Mouse (Mus musculus) heart, adult 2 months (tissue): ENCODE measurements around the gene Ilvbl. TPM values are rescaled to one million over a fixed set of nuclear protein-coding genes. Genes with fewer than 3 reads are reported as not detected.
"Not testable (repeated sequence)": the region's sequence is repeated elsewhere in the genome, so short reads cannot be mapped to it uniquely, and the experiment has no call there.

Experiments used
- DNase-seq, 2 experiments: peaks; one replicate each; pipeline ENCODE4 v3.0.0; 2021
- H3K27ac ChIP-seq: fragments of 200-600 bp; 2 replicates; pipeline ENCODE4 v1.8.1; 2022
- H3K27me3 ChIP-seq: fragments of 200-500 bp; 2 replicates; pipeline ENCODE4 v1.6.1; 2012; ENCODE audit warnings: mild to moderate bottlenecking, low read length, inconsistent platforms, mixed read lengths; ENCODE audit not compliant: control insufficient read depth, insufficient read depth
- H3K36me3 ChIP-seq: fragments of 200-500 bp; 2 replicates; pipeline ENCODE4 v1.6.1; 2012; ENCODE audit warnings: low read length, inconsistent platforms; ENCODE audit not compliant: control insufficient read depth, insufficient read depth
- H3K4me1 ChIP-seq: fragments of 200-500 bp; 2 replicates; pipeline ENCODE4 v1.6.1; 2011; ENCODE audit warnings: low read length; ENCODE audit not compliant: control insufficient read depth, insufficient read depth
- H3K4me3 ChIP-seq: fragments of 200-600 bp; 2 replicates; pipeline ENCODE4 v1.8.1; 2022
- H3K79me2 ChIP-seq: fragments of 200-500 bp; replicated peaks from 2 replicates; pipeline ENCODE4 v1.6.1; 2012; ENCODE audit warnings: mild to moderate bottlenecking, inconsistent platforms, low read length, moderate library complexity, mixed read lengths; ENCODE audit not compliant: control insufficient read depth, insufficient read depth
- H3K9ac ChIP-seq: fragments of 200-500 bp; 2 replicates; pipeline ENCODE4 v1.6.1; 2012; ENCODE audit warnings: low read depth, mild to moderate bottlenecking, control low read depth, inconsistent platforms, low read length, mixed read lengths
- CTCF ChIP-seq: fragments of 200-600 bp; IDR thresholded peaks from 2 replicates; pipeline ENCODE4 v1.8.1; 2022; ENCODE audit warnings: antibody characterized with exemption, mild to moderate bottlenecking, moderate library complexity
- EP300 ChIP-seq: fragments of 200-500 bp; IDR thresholded peaks from 2 replicates; pipeline ENCODE4 v1.6.1; 2011; ENCODE audit warnings: low read depth, low read length, control low read depth; ENCODE audit not compliant: insufficient read depth
- POLR2A ChIP-seq: fragments of 200-500 bp; IDR thresholded peaks from 2 replicates; pipeline ENCODE4 v1.6.1; 2011; ENCODE audit warnings: mild to moderate bottlenecking, low read depth, low read length, control low read depth; ENCODE audit not compliant: insufficient read depth
- WGBS: fragments of 180-500 bp; shearing (Covaris S2); methylation state at CpG from one replicate; pipeline ENCODE4 v1.1.7; 2018; 5-methylcytosine and 5-hydroxymethylcytosine counted together
- intact Hi-C: fragments of 180-260 bp; cut with DNase I; formaldehyde crosslinking; loops from one replicate; pipeline ENCODE4 v1.15.1; 2025
- microRNA-seq, 2 experiments: library from miRNA; unstranded; fragments of <30 nt; microRNA quantifications; one replicate each; pipeline ENCODE4 v1.2.0; 2021
- polyA plus RNA-seq: library from polyadenylated mRNA; depleted of rRNA; stranded (reverse); fragments of >200 nt; gene quantifications from 2 replicates; pipeline ENCODE4 v1.2.3, GENCODE M21; 2012; rRNA removed
- total RNA-seq, 2 experiments: library from RNA; stranded (reverse); gene quantifications; 2 replicates each; pipeline ENCODE4 v1.2.3; 2021

Gene Ilvbl
- total and polyA plus RNA-seq, 3 experiments: 35.4 to 48.4 (median 39.9) TPM

DNA sequence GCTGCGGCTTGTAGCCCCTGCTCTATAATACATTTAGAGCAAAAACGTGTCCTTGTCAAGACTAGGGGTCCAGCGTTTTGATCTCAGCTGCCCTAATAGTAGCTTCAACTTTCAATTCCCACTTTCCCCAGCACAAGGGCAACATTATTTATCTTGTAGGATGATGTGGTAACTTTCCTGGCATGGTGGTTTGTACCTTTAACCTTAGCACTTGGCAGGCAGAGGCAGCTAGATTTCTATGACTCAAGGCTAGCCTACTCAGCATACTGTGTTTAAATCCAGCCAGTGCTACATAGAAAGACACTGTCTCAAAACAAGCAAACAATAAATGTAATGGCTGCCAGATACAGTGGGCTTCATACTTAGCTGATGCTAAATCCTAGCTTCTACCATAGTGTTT is 33.5 kb downstream of the Ilvbl start:
- H3K79me2 ChIP-seq: no peaks in the 10 kb centered on the region
- H3K4me3 ChIP-seq: no peak overlapping the region
- no peak overlapping the region for H3K9ac ChIP-seq
- no peaks in the 10 kb centered on the region for H3K36me3 ChIP-seq
- no peaks in the 10 kb centered on the region for H3K27me3 ChIP-seq
- 66% methylated on average over 3 of the region's 3 CpGs for WGBS
- no peaks in the 10 kb centered on the region for H3K4me1 ChIP-seq
- intact Hi-C loops: no loop called here
- no peak for TF ChIP-seq EP300
- TF ChIP-seq POLR2A: no peak
- no peak for TF ChIP-seq CTCF
- DNase-seq: no peak
- no peak overlapping the region for H3K27ac ChIP-seq

DNA sequence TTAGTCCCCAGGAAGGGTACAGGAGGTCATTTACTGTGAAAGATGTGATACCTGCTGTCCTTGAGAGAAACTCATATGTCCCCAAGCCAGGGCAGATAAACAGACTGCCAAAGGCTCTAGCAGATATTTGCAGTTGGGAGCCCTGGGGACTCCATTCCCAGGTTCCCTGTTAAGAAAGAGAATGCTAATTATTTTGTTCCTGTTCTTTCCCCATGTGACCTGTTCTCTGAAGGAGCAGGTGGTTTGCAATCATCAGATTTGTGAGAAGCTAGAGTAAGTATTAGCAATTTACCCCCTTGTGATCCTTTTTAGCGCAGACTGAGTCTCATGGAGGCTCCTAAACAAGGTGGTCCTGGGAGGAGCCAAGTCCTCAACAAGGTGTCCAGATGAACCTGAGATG is 43.8 kb downstream of the Ilvbl start, which contains the start of gene Olfr1357:
TSS of gene Olfr1357 (minus strand) at position 101 of the 400 bp plus-strand sequence.
- intact Hi-C loops: no loop called here
- 83% methylated on average over 1 of the region's 1 CpGs for WGBS
- Histone ChIP-seq H3K27me3 (no peaks in the 10 kb centered on the region), H3K4me3 (no peak within 1 kb of the TSS), H3K36me3 (no peaks in the 10 kb centered on the region), H3K27ac (no peak within 1 kb of the TSS), H3K4me1 (no peaks in the 10 kb centered on the region), H3K9ac (no peak within 1 kb of the TSS), H3K79me2 (no peaks in the 10 kb centered on the region)
- DNase-seq: no peak
- TF ChIP-seq POLR2A (no peak), EP300 (no peak), CTCF (no peak)

DNA sequence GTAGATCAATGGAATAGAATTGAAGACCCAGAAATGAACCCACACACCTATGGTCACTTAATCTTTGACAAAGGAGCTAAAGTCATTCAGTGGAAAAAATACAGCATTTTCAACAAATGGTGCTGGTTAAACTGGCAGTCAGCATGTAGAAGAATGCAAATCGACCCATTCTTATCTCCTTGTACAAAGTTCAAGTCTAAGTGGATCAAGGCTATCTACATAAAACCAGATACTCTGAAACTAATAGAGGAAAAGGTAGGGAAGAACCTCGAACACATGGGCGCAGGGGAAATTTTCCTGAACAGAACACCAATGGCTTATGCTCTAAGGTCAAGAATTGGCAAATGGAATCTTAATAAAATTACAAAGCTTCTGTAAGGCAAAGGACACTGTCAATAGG is 49.0 kb downstream of the Ilvbl start:
- H3K4me1 ChIP-seq, intact Hi-C loops, H3K27ac ChIP-seq, H3K27me3 ChIP-seq, H3K79me2 ChIP-seq, H3K9ac ChIP-seq, H3K36me3 ChIP-seq, H3K4me3 ChIP-seq, DNase-seq: not testable (repeated sequence)
- WGBS: 69% methylated on average over 3 of the region's 3 CpGs

DNA sequence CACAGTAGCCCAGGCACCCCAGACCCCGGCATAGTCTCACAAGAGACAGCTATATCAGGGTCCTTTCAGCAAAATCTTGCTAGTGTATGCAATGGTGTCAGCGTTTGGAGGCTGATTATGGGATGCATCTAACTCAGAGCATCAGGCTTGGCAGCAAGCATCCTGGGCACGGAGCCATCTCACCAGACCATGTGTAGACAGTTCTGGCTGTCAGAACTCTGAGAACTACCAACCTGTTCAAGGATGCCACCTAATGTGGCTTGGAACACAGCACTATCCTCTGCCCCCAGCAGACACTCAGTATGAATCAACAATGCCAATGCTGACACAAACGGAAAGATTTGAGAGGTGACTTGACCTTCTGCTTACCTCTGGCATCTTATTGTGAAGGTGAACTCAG is 56.0 kb downstream of the Ilvbl start:
- no peak for DNase-seq
- 69% methylated on average over 4 of the region's 4 CpGs for WGBS
- Histone ChIP-seq H3K27ac (no peak overlapping the region), H3K4me3 (no peak overlapping the region), H3K9ac (no peak overlapping the region), H3K27me3 (no peaks in the 10 kb centered on the region), H3K4me1 (no peaks in the 10 kb centered on the region), H3K79me2 (no peaks in the 10 kb centered on the region), H3K36me3 (no peaks in the 10 kb centered on the region)
- intact Hi-C loops: no loop called here
- TF ChIP-seq POLR2A (no peak), CTCF (no peak), EP300 (no peak)

DNA sequence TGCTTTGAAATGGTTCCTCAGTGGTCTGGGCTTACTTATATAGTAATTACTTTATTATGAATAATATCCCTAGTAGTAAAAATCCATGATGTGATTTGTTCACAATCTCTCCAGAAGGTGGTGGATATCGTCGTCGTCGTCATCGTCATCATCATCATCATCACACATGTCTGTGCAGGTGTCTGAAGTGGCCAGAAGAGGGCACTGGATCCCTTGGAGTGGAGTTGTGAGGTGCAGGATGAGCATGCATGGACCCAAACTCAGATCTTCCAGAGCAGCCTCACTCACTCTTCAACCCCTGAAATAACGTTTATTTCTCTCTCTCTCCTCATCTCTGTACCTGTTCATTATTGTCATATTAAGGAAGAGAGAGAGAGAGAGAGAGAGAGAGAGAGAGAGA is 58.2 kb downstream of the Ilvbl start:
- no peak overlapping the region for H3K27ac ChIP-seq
- no peaks in the 10 kb centered on the region for H3K79me2 ChIP-seq
- H3K36me3 ChIP-seq: no peaks in the 10 kb centered on the region
- H3K9ac ChIP-seq: no peak overlapping the region
- TF ChIP-seq CTCF: peak; percentile 22
- TF ChIP-seq EP300: no peak
- H3K4me1 ChIP-seq: no peaks in the 10 kb centered on the region
- H3K27me3 ChIP-seq: no peaks in the 10 kb centered on the region
- intact Hi-C loops: no loop called here
- no peak overlapping the region for H3K4me3 ChIP-seq
- 16% methylated on average over 6 of the region's 6 CpGs for WGBS
- DNase-seq: no peak

Small RNAs within 50 kb of the gene (microRNA-seq; reads per million reads assigned to microRNA genes)
- 0 reads per million in 2 experiments for gene Gm27541

Other genes with a start within 250 kb of the Ilvbl start
- 100 to 1,000 TPM; 209 to 232 TPM for gene Agpat3, start 221.9 kb upstream of the Ilvbl start, total RNA-seq
- gene Agpat3, start 221.9 kb upstream of the Ilvbl start, polyA plus RNA-seq: 286 and 366 TPM in 2 replicates
- gene Rrp1, start 161.3 kb upstream of the Ilvbl start, total RNA-seq: 10 to 100 TPM; 88.8 to 94.4 TPM
- gene Rrp1, start 161.3 kb upstream of the Ilvbl start, polyA plus RNA-seq: 51.3 and 91.5 TPM in 2 replicates
- gene Cstb, start 148.7 kb upstream of the Ilvbl start, total RNA-seq: 10 to 100 TPM; 23.0 to 25.1 TPM
- 21.4 and 25.2 TPM in 2 replicates for gene Cstb, start 148.7 kb upstream of the Ilvbl start, polyA plus RNA-seq
- gene Pdxk, start 109.4 kb upstream of the Ilvbl start, total RNA-seq: 10 to 100 TPM; 12.1 to 12.4 TPM
- 10.1 and 14.2 TPM in 2 replicates for gene Pdxk, start 109.4 kb upstream of the Ilvbl start, polyA plus RNA-seq
- gene Olfr1358, start 56.9 kb upstream of the Ilvbl start, total RNA-seq: not detected
- not detected in 2 replicates for gene Olfr1358, start 56.9 kb upstream of the Ilvbl start, polyA plus RNA-seq
- gene Syde1, start 17.6 kb downstream of the Ilvbl start, total RNA-seq: 10 to 100 TPM; 12.3 TPM
- 17.4 and 20.9 TPM in 2 replicates for gene Syde1, start 17.6 kb downstream of the Ilvbl start, polyA plus RNA-seq
- not detected for gene Olfr1357, start 43.7 kb downstream of the Ilvbl start, total RNA-seq
- not detected in 2 replicates for gene Olfr1357, start 43.7 kb downstream of the Ilvbl start, polyA plus RNA-seq
- not detected for gene Casp14, start 143.9 kb downstream of the Ilvbl start, total RNA-seq
- gene Casp14, start 143.9 kb downstream of the Ilvbl start, polyA plus RNA-seq: not detected in 2 replicates
- gene Ccdc105, start 178.7 kb downstream of the Ilvbl start, total RNA-seq: not detected
- not detected in 2 replicates for gene Ccdc105, start 178.7 kb downstream of the Ilvbl start, polyA plus RNA-seq
- gene Slc1a6, start 206.2 kb downstream of the Ilvbl start, total RNA-seq: not detected
- 0.04 and 0.15 TPM in 2 replicates for gene Slc1a6, start 206.2 kb downstream of the Ilvbl start, polyA plus RNA-seq